Comparison of ENCODE assay signal across 17 mouse cellular contexts in genomic region chr7:133731971-133732645, GRCm38 (mm10). TPM values are rescaled to one million over a fixed set of nuclear protein-coding genes. Genes with fewer than 3 reads are reported as not detected.
A peak's percentile ranks its signal among the peaks of the same experiment; 100 is the strongest.
DNase-seq lines count a peak whose midpoint lies in the region; ATAC-seq and TF ChIP-seq lines count a peak whose summit lies in the region.
"Had no signal": no experiment of that assay in that cellular context is flagged by ENCODE, and none has a peak within 500 bp of the region (broad histone marks: within the 10 kb centered on the region; RNA-seq: fewer than 3 reads in every experiment).

No protein-coding gene starts in this region.

- H3K9me3 ChIP-seq in forebrain, embryonic 13.5 days (replicated peaks), result no peaks in the 10 kb centered on the region
- no peaks in the 10 kb centered on the region for H3K9me3 ChIP-seq in forebrain, embryonic 10.5 days
- H3K9me3 ChIP-seq in hindbrain, embryonic 15.5 days, result no peaks in the 10 kb centered on the region
- no peaks in the 10 kb centered on the region for H3K9me3 ChIP-seq in hindbrain, embryonic 11.5 days (ENCODE audit: control insufficient read depth, low read length)
- H3K9me3 ChIP-seq in heart, embryonic 16.5 days (replicated peaks; ENCODE audit: control insufficient read depth, low read length), result no peaks in the 10 kb centered on the region
- no peaks in the 10 kb centered on the region for H3K9me3 ChIP-seq in lung, postnatal 0 days (ENCODE audit: low read length)
- H3K9me3 ChIP-seq: embryonic facial prominence, embryonic 12.5 days; G1E; kidney, embryonic 15.5 days; megakaryocyte, embryonic 14.5 days had no signal

- no peak overlapping the region for H3K4me2 ChIP-seq in forebrain, embryonic 13.5 days
- H3K4me2 ChIP-seq in hindbrain, embryonic 15.5 days, result no peak overlapping the region
- H3K4me2 ChIP-seq in hindbrain, embryonic 11.5 days (replicated peaks; ENCODE audit: low read depth, low read length), result no peak overlapping the region
- H3K4me2 ChIP-seq in heart, embryonic 16.5 days (ENCODE audit: low read depth, low read length), result no peak overlapping the region
- H3K4me2 ChIP-seq in lung, postnatal 0 days (replicated peaks; ENCODE audit: low read depth, low read length), result no peak overlapping the region
- H3K4me2 ChIP-seq: embryonic facial prominence, embryonic 12.5 days; kidney, embryonic 15.5 days had no signal

- no peak for DNase-seq in forebrain, embryonic 10.5 days (ENCODE audit: extremely low spot score, low spot score)
- no peak for DNase-seq in hindbrain, embryonic 11.5 days (ENCODE audit: low spot score)
- peak; percentile 68 to 81 for DNase-seq in cerebellum, adult 18-20 months
- DNase-seq in lung, postnatal 0 days (ENCODE audit: low spot score), result no peak
- no peak for DNase-seq in left cerebral cortex, postnatal 36 days (ENCODE audit: low spot score in 2 of 2)
- DNase-seq: layer of hippocampus, adult 9-11 months; lung, adult 18-20 months; right cerebral cortex, postnatal 14 days; thymus, postnatal 25 days had no signal

- WGBS in forebrain, embryonic 13.5 days, result 71% methylated on average over 4 of the region's 4 CpGs
- WGBS in forebrain, embryonic 10.5 days, result 80% methylated on average over 4 of the region's 4 CpGs
- WGBS in hindbrain, embryonic 15.5 days, result 65% methylated on average over 4 of the region's 4 CpGs
- 77% methylated on average over 4 of the region's 4 CpGs for WGBS in hindbrain, embryonic 11.5 days
- 58% methylated on average over 4 of the region's 4 CpGs for WGBS in heart, embryonic 16.5 days
- WGBS in lung, postnatal 0 days, result 70% methylated on average over 4 of the region's 4 CpGs

- peaks cover 61% of the 10 kb centered on the region for H3K36me3 ChIP-seq in forebrain, embryonic 13.5 days (ENCODE audit: poor library complexity, severe bottlenecking)
- peaks cover 86% of the 10 kb centered on the region for H3K36me3 ChIP-seq in forebrain, embryonic 10.5 days (replicated peaks)
- H3K36me3 ChIP-seq in hindbrain, embryonic 15.5 days, result peaks cover 8% of the 10 kb centered on the region
- 0 out of 2 replicates have a peak, but pooled peaks cover 2% of the 10 kb centered on the region for H3K36me3 ChIP-seq in hindbrain, embryonic 11.5 days (ENCODE audit: control insufficient read depth, insufficient read depth, low read length)
- 0 out of 2 replicates have a peak, but pooled peaks cover 3% of the 10 kb centered on the region for H3K36me3 ChIP-seq in heart, embryonic 16.5 days (ENCODE audit: control insufficient read depth, insufficient read depth)
- H3K36me3 ChIP-seq in lung, postnatal 0 days (ENCODE audit: insufficient read depth, low read length), result no peaks in the 10 kb centered on the region

- H3K4me3 ChIP-seq in forebrain, embryonic 13.5 days, result no peak overlapping the region
- H3K4me3 ChIP-seq in forebrain, embryonic 10.5 days, result no peak overlapping the region
- no peak overlapping the region for H3K4me3 ChIP-seq in hindbrain, embryonic 15.5 days
- H3K4me3 ChIP-seq in hindbrain, embryonic 11.5 days (ENCODE audit: low read depth, low read length), result no peak overlapping the region
- no peak overlapping the region for H3K4me3 ChIP-seq in heart, embryonic 16.5 days (ENCODE audit: low read length)
- no peak overlapping the region for H3K4me3 ChIP-seq in lung, postnatal 0 days (ENCODE audit: low read depth, low read length)
- H3K4me3 ChIP-seq: embryonic facial prominence, embryonic 12.5 days; kidney, embryonic 15.5 days; megakaryocyte, embryonic 14.5 days had no signal

- TF ChIP-seq EP300 in lung, postnatal 0 days (IDR thresholded peaks at IDR 0.05), result no peak

- peak; percentile 36; the same call in 1 of the 2 replicates for ATAC-seq in forebrain, embryonic 13.5 days
- no peak for ATAC-seq in hindbrain, embryonic 15.5 days (ENCODE audit: low FRiP score, low read depth)
- ATAC-seq in hindbrain, embryonic 11.5 days (ENCODE audit: low FRiP score), result no peak
- ATAC-seq in heart, embryonic 16.5 days (replicated peaks; ENCODE audit: extremely low read depth, insufficient read depth, low FRiP score), result no peak
- ATAC-seq in lung, postnatal 0 days, result no peak

- no peaks in the 10 kb centered on the region for H3K27me3 ChIP-seq in forebrain, embryonic 13.5 days
- H3K27me3 ChIP-seq in forebrain, embryonic 10.5 days (ENCODE audit: poor library complexity, severe bottlenecking), result no peaks in the 10 kb centered on the region
- H3K27me3 ChIP-seq in hindbrain, embryonic 15.5 days, result no peaks in the 10 kb centered on the region
- no peaks in the 10 kb centered on the region for H3K27me3 ChIP-seq in hindbrain, embryonic 11.5 days (ENCODE audit: control insufficient read depth, insufficient read depth, low read length)
- H3K27me3 ChIP-seq in heart, embryonic 16.5 days (ENCODE audit: control insufficient read depth, insufficient read depth, low read length), result no peaks in the 10 kb centered on the region
- H3K27me3 ChIP-seq in lung, postnatal 0 days (replicated peaks; ENCODE audit: insufficient read depth, low read length), result no peaks in the 10 kb centered on the region
- H3K27me3 ChIP-seq: embryonic facial prominence, embryonic 12.5 days; kidney, embryonic 15.5 days had no signal

- H3K4me1 ChIP-seq in forebrain, embryonic 13.5 days, result peaks cover 5% of the 10 kb centered on the region; the same call in 1 of the 2 replicates
- H3K4me1 ChIP-seq in forebrain, embryonic 10.5 days, result no peaks in the 10 kb centered on the region
- peaks cover 3% of the 10 kb centered on the region; the same call in 1 of the 2 replicates for H3K4me1 ChIP-seq in hindbrain, embryonic 15.5 days (replicated peaks)
- no peaks in the 10 kb centered on the region for H3K4me1 ChIP-seq in hindbrain, embryonic 11.5 days (replicated peaks; ENCODE audit: control insufficient read depth, insufficient read depth, low read length)
- H3K4me1 ChIP-seq in heart, embryonic 16.5 days (ENCODE audit: control insufficient read depth, insufficient read depth, low read length), result peaks cover 29% of the 10 kb centered on the region
- no peaks in the 10 kb centered on the region for H3K4me1 ChIP-seq in lung, postnatal 0 days (ENCODE audit: insufficient read depth, low read depth, low read length)
- H3K4me1 ChIP-seq: embryonic facial prominence, embryonic 12.5 days; kidney, embryonic 15.5 days had no signal

- 0 out of 2 replicates have a peak overlapping the region, but pooled peaks have one; percentile 57 for H3K27ac ChIP-seq in forebrain, embryonic 13.5 days
- H3K27ac ChIP-seq in forebrain, embryonic 10.5 days, result no peak overlapping the region
- H3K27ac ChIP-seq in hindbrain, embryonic 15.5 days (replicated peaks), result peak overlapping the region; percentile 53; the same call in 1 of the 2 replicates
- no peak overlapping the region for H3K27ac ChIP-seq in hindbrain, embryonic 11.5 days (ENCODE audit: low read depth, low read length)
- peak overlapping the region; percentile 86 for H3K27ac ChIP-seq in heart, embryonic 16.5 days (ENCODE audit: low read length)
- H3K27ac ChIP-seq in lung, postnatal 0 days (ENCODE audit: low read length), result no peak overlapping the region
- H3K27ac ChIP-seq: embryonic facial prominence, embryonic 12.5 days; kidney, embryonic 15.5 days had no signal

- TF ChIP-seq CTCF in lung, postnatal 0 days (IDR thresholded peaks at IDR 0.05), result no peak

- H3K9ac ChIP-seq in forebrain, embryonic 13.5 days, result no peak overlapping the region
- H3K9ac ChIP-seq in hindbrain, embryonic 15.5 days, result no peak overlapping the region
- H3K9ac ChIP-seq in hindbrain, embryonic 11.5 days (ENCODE audit: low read depth, low read length), result no peak overlapping the region
- H3K9ac ChIP-seq in heart, embryonic 16.5 days (ENCODE audit: low read length), result peak overlapping the region; percentile 20; the same call in 1 of the 2 replicates
- no peak overlapping the region for H3K9ac ChIP-seq in lung, postnatal 0 days (replicated peaks; ENCODE audit: low read depth)
- H3K9ac ChIP-seq: embryonic facial prominence, embryonic 12.5 days; kidney, embryonic 15.5 days had no signal

- intact Hi-C loops in left cerebral cortex, postnatal 36 days (cut with DNase I), result no loop called here

RNA-seq across cellular contexts. Expression of gene Uros, which starts 22.2 kb away (rescaled TPM):
- polyA plus RNA-seq in forebrain, embryonic 13.5 days (2015; fragmentation: Nextera tagmentation; extraction: Ambion mirVana), result 46.2 and 48.7 TPM in 2 replicates
- 35.1 and 41.9 TPM in 2 replicates for polyA plus RNA-seq in forebrain, embryonic 10.5 days (2016; fragmentation: Nextera tagmentation; extraction: Ambion mirVana)
- 53.1 and 54.4 TPM in 2 replicates for polyA plus RNA-seq in hindbrain, embryonic 15.5 days (2015; fragmentation: Nextera tagmentation; extraction: Ambion mirVana)
- polyA plus RNA-seq in hindbrain, embryonic 11.5 days (2014; fragmentation: Nextera tagmentation; extraction: Ambion mirVana), result 39.5 and 42.8 TPM in 2 replicates
- polyA plus RNA-seq in heart, embryonic 16.5 days (2015; fragmentation: Nextera tagmentation; extraction: Ambion mirVana), result 33.4 and 33.8 TPM in 2 replicates
- polyA plus RNA-seq in lung, postnatal 0 days (2015; fragmentation: Nextera tagmentation; extraction: Ambion mirVana), result 12.9 and 18.3 TPM in 2 replicates
- total RNA-seq in left cerebral cortex, postnatal 36 days (2021), result 10 to 100 TPM; 18.9 to 21.1 TPM

RNA-seq across cellular contexts. Expression of gene Bccip, which starts 23.0 kb away (rescaled TPM):
- polyA plus RNA-seq in forebrain, embryonic 13.5 days (2015; fragmentation: Nextera tagmentation; extraction: Ambion mirVana), result 139 and 149 TPM in 2 replicates
- polyA plus RNA-seq in forebrain, embryonic 10.5 days (2016; fragmentation: Nextera tagmentation; extraction: Ambion mirVana), result 215 and 222 TPM in 2 replicates
- 92.7 and 96.8 TPM in 2 replicates for polyA plus RNA-seq in hindbrain, embryonic 15.5 days (2015; fragmentation: Nextera tagmentation; extraction: Ambion mirVana)
- polyA plus RNA-seq in hindbrain, embryonic 11.5 days (2014; fragmentation: Nextera tagmentation; extraction: Ambion mirVana), result 160 TPM in 2 replicates
- polyA plus RNA-seq in heart, embryonic 16.5 days (2015; fragmentation: Nextera tagmentation; extraction: Ambion mirVana), result 83.8 and 90.1 TPM in 2 replicates
- polyA plus RNA-seq in lung, postnatal 0 days (2015; fragmentation: Nextera tagmentation; extraction: Ambion mirVana), result 90.8 TPM in 2 replicates
- 10 to 100 TPM; 61.3 to 63.9 TPM for total RNA-seq in left cerebral cortex, postnatal 36 days (2021)

RNA-seq across cellular contexts. Expression of gene Fank1, which starts 44.6 kb away (rescaled TPM):
- 1.8 and 2.9 TPM in 2 replicates for polyA plus RNA-seq in forebrain, embryonic 13.5 days (2015; fragmentation: Nextera tagmentation; extraction: Ambion mirVana)
- polyA plus RNA-seq in forebrain, embryonic 10.5 days (2016; fragmentation: Nextera tagmentation; extraction: Ambion mirVana), result 0.57 and 1.0 TPM in 2 replicates
- 4.3 and 5.1 TPM in 2 replicates for polyA plus RNA-seq in hindbrain, embryonic 15.5 days (2015; fragmentation: Nextera tagmentation; extraction: Ambion mirVana)
- 2.2 and 2.9 TPM in 2 replicates for polyA plus RNA-seq in hindbrain, embryonic 11.5 days (2014; fragmentation: Nextera tagmentation; extraction: Ambion mirVana)
- polyA plus RNA-seq in heart, embryonic 16.5 days (2015; fragmentation: Nextera tagmentation; extraction: Ambion mirVana), result 0.25 and 0.51 TPM in 2 replicates
- polyA plus RNA-seq in lung, postnatal 0 days (2015; fragmentation: Nextera tagmentation; extraction: Ambion mirVana), result 6.8 and 6.9 TPM in 2 replicates
- total RNA-seq in left cerebral cortex, postnatal 36 days (2021), result 1 to 10 TPM; 3.8 to 4.3 TPM
- total RNA-seq: G1E had no signal
- polyA plus RNA-seq: G1E had no signal

RNA-seq across cellular contexts. Expression of gene Dhx32, which starts 50.4 kb away (rescaled TPM):
- 45.7 and 52.3 TPM in 2 replicates for polyA plus RNA-seq in forebrain, embryonic 13.5 days (2015; fragmentation: Nextera tagmentation; extraction: Ambion mirVana)
- 79.9 and 85.4 TPM in 2 replicates for polyA plus RNA-seq in forebrain, embryonic 10.5 days (2016; fragmentation: Nextera tagmentation; extraction: Ambion mirVana)
- 37.7 and 42.0 TPM in 2 replicates for polyA plus RNA-seq in hindbrain, embryonic 15.5 days (2015; fragmentation: Nextera tagmentation; extraction: Ambion mirVana)
- 43.7 and 48.8 TPM in 2 replicates for polyA plus RNA-seq in hindbrain, embryonic 11.5 days (2014; fragmentation: Nextera tagmentation; extraction: Ambion mirVana)
- 34.1 and 34.8 TPM in 2 replicates for polyA plus RNA-seq in heart, embryonic 16.5 days (2015; fragmentation: Nextera tagmentation; extraction: Ambion mirVana)
- polyA plus RNA-seq in lung, postnatal 0 days (2015; fragmentation: Nextera tagmentation; extraction: Ambion mirVana), result 22.0 and 25.1 TPM in 2 replicates
- 10 to 100 TPM; 36.5 to 45.2 TPM for total RNA-seq in left cerebral cortex, postnatal 36 days (2021)

RNA-seq across cellular contexts. Expression of gene Mmp21, which starts 52.2 kb away (rescaled TPM):
- polyA plus RNA-seq in forebrain, embryonic 13.5 days (2015; fragmentation: Nextera tagmentation; extraction: Ambion mirVana), result 0.23 TPM in 1 of 2 replicates, not detected in the other
- polyA plus RNA-seq in forebrain, embryonic 10.5 days (2016; fragmentation: Nextera tagmentation; extraction: Ambion mirVana), result not detected in 2 replicates
- 0.09 and 0.18 TPM in 2 replicates for polyA plus RNA-seq in hindbrain, embryonic 15.5 days (2015; fragmentation: Nextera tagmentation; extraction: Ambion mirVana)
- not detected in 2 replicates for polyA plus RNA-seq in hindbrain, embryonic 11.5 days (2014; fragmentation: Nextera tagmentation; extraction: Ambion mirVana)
- polyA plus RNA-seq in heart, embryonic 16.5 days (2015; fragmentation: Nextera tagmentation; extraction: Ambion mirVana), result not detected in 2 replicates
- 0.14 TPM in 1 of 2 replicates, not detected in the other for polyA plus RNA-seq in lung, postnatal 0 days (2015; fragmentation: Nextera tagmentation; extraction: Ambion mirVana)
- total RNA-seq in left cerebral cortex, postnatal 36 days (2021), result under 1 TPM in 1 of 2 experiments, not detected in 1; 0.27 TPM
- total RNA-seq: G1E had no signal
- polyA plus RNA-seq: G1E; stomach, embryonic 14.5 days had no signal

Comparison
In these comparisons a context has a peak if more than half of its experiments do, and no peak if none do; other contexts are left out.
1. H3K27ac ChIP-seq: peak in forebrain, embryonic 13.5 days (single experiment), hindbrain, embryonic 15.5 days (single experiment) and heart, embryonic 16.5 days (single experiment); none in forebrain, embryonic 10.5 days (single experiment), hindbrain, embryonic 11.5 days (single experiment) and lung, postnatal 0 days (single experiment).
2. DNase-seq: peak in cerebellum, adult 18-20 months (2 of 2); none in forebrain, embryonic 10.5 days (single experiment), hindbrain, embryonic 11.5 days (single experiment), lung, postnatal 0 days (single experiment) and left cerebral cortex, postnatal 36 days (0 of 2).